Mouse (Mus musculus) T-cell, adult 2 months (primary cell): ENCODE measurements at regions not wholly inside any gene's neighbourhood (a gene's known extent, or its start where the extent isn't known, plus 50 kb on each side); places are given as distances from the start of the nearest gene placed in this dataset.

Experiments used
- DNase-seq: peaks from one replicate; pipeline ENCODE4 v3.0.0; 2022; ENCODE audit warnings: low spot score

- DNase-seq: no peak
Measured at GRCm38 (mm10) chr16:18683556-18683955, 53.8 kb upstream of the Sept5 start.

- DNase-seq: no peak
Measured at GRCm38 (mm10) chr16:18686044-18686761, 56.4 kb upstream of the Sept5 start.

- DNase-seq: peak; percentile 1
Measured at GRCm38 (mm10) chr16:18686916-18687315, 57.2 kb upstream of the Sept5 start.

- no peak for DNase-seq
Measured at GRCm38 (mm10) chr16:18687367-18687766, 57.6 kb upstream of the Sept5 start.

DNA sequence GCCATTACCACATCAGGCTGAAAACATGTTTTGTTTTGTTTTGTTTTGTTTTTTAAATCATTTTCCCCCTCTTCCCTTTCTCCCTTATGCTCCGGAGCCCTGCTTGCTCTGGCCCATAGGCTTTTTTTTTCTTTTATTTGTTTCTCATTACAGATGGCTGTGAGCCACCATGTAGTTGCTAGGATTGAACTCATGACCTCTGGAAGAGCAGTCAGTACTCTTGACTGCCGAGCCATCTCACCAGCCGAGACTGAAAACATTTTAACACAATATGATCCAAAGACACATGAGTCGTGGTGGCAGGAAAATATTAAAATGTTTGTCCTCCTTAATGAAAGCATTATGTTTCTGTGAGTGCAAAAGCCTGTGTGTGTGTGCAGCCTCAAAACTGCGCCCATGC, 65.8 kb upstream of the Sept5 start:
- DNase-seq: no peak

- DNase-seq: peak; percentile 55
Measured at GRCm38 (mm10) chr16:18696074-18696819, 66.5 kb upstream of the Sept5 start.

GRCm38 (mm10) chr16:18696820-18697168, 67.0 kb upstream of the Sept5 start:
- no peak for DNase-seq

DNA sequence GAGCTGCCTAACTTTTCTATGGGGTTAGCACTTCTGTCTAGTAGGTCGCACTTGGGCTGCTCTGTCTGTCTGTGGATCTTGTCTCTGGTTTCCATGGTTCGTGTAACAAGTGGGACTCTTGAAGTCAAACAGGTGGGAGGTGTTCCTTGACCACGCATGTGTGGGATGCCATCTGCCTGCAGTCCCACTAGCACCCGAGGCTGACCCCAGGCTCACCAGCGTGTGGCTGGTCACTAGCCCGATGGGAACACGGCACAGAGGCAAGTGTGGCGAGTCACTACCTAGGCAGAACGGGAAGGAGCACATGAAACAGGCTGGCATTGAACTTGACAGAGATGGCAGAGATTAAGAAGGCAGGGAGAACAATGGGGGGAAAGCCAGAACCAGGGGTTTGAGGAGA, 72.5 kb upstream of the Cldn5 start:
- DNase-seq: no peak

DNA sequence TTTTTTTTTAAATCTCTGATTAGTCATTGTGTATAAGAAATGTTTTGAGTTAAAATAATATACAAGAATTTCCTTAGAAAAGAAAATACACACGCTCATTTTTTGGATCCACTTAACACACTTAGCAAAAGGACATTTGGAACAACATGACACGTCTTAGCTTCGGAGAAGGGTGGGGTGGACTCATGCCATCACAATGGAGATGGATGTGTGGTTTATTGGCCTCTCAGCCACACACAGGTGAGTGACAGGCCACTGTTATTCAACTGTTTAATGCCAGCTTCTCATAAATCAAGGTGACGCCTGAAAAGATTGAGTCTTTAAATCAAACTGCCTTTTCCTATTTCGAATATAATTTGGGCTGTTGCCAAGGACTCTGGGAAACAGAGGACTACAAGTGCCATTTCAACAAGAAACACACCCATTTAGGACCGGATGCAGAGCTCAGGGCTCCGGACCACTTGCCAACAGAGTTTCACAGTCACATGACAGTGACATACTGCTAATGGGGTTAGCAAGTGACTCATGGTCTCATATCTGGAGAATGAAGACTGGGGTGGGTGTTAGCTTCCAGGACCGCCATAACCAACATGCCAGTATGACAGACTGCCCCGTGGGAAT, 71.5 kb upstream of the Cldn5 start:
- DNase-seq: no peak

DNA sequence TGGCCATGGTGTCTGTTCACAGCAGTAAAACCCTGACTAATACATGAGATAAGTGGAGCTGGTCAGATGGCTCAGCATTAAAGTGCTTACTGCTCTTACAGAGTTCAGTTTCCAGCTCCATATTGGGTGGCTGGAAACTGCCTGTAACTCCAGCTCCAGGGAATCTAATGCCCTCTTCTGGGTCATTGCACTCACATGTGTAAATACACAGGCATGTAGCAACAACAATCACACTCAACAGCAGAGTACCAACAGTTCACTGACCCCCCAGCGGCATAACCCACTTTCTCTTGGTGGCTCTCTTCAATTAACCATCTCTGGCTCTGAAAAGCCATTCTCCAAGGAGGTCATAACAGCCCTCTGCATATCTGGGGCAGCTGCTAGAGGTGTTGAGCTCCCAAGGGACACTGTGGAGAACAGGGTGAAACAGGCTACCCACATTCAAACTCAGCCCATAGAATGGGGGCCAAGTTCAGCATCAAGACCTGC, 65.0 kb upstream of the Cldn5 start:
- no peak for DNase-seq

GRCm38 (mm10) chr16:18713017-18713416, 63.6 kb upstream of the Cldn5 start:
- DNase-seq: no peak

DNA sequence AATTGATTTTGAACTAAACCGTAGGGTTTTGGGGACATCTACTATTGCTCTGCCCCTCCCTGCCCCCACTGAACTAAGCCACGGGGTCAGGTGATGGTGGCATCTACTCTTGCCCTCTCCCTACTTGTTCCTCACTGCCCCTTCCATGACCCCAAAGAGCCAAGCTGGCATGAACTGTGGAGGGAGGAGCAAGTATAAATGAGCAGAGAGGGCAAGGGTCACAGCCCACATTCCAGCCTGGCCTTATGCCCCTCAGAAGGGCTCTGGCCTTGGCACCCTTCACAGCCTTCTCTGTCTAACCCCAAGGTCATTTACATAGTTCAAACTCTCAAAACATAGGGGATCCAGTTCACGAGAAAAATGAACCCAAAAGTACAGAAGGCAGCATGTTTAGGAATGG, 61.3 kb upstream of the Cldn5 start:
- DNase-seq: no peak

GRCm38 (mm10) chr16:18718040-18718439, 58.6 kb upstream of the Cldn5 start:
- DNase-seq: no peak

DNA sequence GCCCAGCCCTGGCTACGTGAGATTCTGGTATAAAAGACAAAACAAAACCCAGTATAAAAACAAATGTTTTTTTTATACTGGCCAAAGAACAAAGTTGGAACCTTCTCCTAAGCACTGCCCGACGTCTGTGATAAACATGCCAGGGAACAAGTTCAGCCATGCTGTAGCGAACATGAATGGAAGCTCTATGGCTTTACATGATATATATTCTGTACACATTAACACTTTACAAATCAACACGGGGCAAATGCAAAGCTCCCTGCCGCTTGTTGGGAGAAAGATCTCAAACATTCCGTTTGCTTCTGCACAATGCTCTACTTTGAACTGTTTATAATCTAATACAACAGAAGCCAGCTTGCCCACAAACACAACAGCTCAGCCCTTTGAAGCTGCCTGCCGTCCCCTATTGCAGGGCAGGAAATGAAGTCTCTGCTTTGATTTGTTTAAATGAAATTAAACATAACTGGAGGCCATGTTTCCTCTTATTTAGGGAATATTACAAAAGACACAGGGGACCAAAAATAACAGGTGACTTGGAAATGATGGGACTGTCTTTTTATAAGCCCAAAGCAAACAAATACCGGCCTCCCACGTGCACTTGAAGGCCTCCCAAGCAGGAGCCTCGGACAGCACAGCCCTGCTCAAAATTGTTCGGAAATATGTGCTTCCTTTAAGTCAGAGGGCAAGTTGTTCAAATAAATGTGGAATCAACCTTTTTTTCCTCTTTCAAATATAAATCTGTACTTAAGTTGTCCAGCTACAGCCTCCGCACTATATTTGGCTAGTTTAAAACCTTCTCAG, 56.0 kb upstream of the Cldn5 start:
- no peak for DNase-seq

DNA sequence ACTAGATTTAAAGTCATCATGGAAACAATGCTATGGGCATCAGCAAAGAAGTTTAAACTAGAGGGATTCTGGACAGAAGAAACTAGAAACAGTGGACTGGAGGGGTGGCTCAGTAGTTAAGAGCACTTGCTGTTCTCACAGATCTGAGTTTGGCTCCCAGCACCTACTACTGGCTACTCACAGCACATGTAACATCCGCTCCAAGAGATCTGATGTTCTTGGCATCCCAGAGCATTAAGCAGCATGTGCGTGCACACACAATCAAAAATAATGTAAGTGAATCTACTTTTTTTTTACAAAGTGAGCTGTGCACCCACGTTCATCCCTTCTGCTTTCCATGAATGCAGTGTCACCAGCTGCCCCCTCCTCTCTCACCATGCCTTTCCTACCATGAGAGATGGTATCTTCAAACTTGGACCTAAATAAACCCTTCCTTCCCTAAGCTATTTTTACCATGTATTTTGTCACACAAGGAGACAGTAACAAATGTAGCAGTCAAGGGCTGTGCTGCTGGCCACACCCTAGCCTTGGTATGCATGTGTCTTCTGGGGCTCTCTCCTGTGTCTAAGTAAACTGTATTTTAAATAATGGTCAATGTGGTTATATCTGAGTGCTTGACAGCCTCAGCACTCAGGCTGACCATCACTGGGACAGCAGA, 53.3 kb upstream of the Cldn5 start:
- DNase-seq: no peak

- DNase-seq: no peak
Measured at GRCm38 (mm10) chr16:18723874-18724273, 52.8 kb upstream of the Cldn5 start.

DNA sequence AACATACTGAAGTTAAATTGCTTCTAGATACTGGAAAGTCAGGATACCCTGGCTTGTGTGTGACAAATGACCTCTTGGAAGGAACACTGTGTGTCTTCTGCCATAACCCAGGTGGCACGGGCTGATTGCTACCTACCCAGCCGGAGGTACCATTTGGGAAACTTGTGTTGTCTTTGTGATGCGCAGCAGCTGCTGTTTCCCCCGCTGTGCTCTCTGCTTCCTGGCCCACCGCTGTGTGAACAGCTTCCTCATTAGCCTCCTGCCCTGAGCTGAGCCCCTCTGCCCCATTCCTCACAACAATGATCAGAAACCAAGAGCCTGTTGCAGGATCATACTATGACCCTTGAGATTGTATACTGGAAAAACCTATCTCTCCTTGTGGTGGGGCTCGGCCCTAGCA, 51.9 kb upstream of the Cldn5 start:
- DNase-seq: no peak
